Mouse (Mus musculus): ENCODE results near the gene Ank2. TPM values are rescaled to one million over a fixed set of nuclear protein-coding genes. Genes with fewer than 3 reads are reported as not detected.

Ank2 gene
- polyA plus RNA-seq, 1 experiment from 2014 or later = 37.3 TPM

DNA sequence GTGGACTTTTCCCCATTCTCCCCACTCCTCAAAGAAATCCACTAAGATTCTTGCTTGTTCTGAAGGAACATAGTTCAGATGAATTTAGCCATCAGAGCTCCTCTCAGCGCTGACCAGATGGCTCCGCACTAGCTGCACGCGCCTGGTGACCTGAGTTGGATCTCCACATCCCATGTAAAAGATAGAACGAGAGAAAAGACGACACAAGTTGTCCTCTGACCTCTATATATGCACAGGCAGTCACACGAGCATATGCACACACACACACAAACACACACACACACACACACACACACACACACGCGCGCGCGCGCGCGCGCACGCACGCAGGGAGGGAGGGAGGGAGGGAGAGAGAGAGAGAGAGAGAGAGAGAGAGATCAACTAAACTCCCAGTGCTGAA is 241.2 kb downstream of the Ank2 start:
- H3K27me3 ChIP-seq = no peaks in the 10 kb centered on the region
- H3K27ac ChIP-seq = peak overlapping the region; percentile 86
- peak overlapping the region; percentile 51 for H3K9ac ChIP-seq
- WGBS = under 1% methylated on average over 18 of the region's 18 CpGs
- peak overlapping the region; percentile 85 for H3K4me2 ChIP-seq
- no peaks in the 10 kb centered on the region for H3K9me3 ChIP-seq (replicated peaks)
- H3K36me3 ChIP-seq = no peaks in the 10 kb centered on the region
- peak; percentile 44; the same call in 1 of the 2 replicates for ATAC-seq (replicated peaks; ENCODE audit: insufficient number of reproducible peaks, insufficient read depth, low FRiP score, low read depth)
- peak overlapping the region; percentile 53 for H3K4me3 ChIP-seq
- H3K4me1 ChIP-seq (replicated peaks) = peaks cover 6% of the 10 kb centered on the region

DNA sequence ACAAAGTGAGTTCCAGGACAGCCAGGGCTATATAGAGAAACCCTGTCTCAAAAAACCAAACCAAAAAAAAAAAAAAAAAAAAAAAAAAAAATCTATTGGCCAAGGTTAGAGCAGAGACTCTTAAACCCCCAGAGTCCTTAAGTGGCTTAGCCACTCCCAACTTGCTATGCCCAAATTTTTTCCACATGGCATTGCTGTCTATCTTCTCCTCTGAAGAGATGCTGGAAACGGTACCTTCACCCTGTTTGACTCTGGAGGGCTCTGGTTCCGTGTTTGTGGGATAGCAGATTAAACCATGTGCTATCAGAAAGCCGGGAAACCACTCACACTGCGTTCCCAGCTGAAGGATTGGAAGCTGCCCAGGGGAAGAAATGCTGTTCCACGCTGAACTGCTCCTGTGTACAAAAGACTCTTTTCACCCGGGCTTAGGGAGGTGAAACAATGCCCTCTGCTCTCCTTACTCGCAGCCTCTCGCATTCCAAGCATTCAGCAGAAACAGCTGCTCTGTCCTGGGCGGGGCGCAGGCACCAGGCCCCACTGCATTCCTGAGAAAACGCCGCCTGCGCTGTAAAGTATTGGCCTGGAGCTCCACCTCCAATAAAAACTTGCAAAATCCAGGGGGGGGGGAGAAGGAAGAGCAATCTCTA is 241.7 kb downstream of the Ank2 start:
- Histone ChIP-seq H3K4me3 (peak overlapping the region; percentile 53), H3K9ac (peak overlapping the region; percentile 51), H3K36me3 (no peaks in the 10 kb centered on the region), H3K4me2 (peak overlapping the region; percentile 85), H3K27ac (peak overlapping the region; percentile 86), H3K27me3 (no peaks in the 10 kb centered on the region), H3K9me3 (replicated peaks) (no peaks in the 10 kb centered on the region), H3K4me1 (replicated peaks) (peaks cover 6% of the 10 kb centered on the region)
- WGBS = 0% methylated on average over 13 of the region's 13 CpGs
- ATAC-seq (replicated peaks; ENCODE audit: insufficient number of reproducible peaks, insufficient read depth, low FRiP score, low read depth) = peak; percentile 93

DNA sequence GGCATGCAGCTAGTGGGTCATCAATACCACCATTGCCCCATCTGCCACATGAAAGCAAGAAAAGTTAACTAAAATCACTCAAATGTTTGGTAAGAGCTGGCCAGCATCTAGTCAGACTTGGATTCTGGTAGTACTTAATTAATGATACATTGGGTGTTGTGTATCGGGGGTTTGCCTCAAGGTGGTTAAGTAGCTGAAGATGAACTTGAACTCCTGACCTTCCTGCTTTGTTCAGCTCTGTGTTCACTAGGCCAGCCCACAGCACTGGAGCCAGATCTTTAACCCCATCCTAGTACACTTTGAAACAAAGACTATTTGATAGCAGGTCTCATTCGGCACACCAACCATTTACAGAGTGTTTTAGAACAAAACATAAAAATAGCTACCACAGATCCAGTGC is 242.5 kb downstream of the Ank2 start:
- Histone ChIP-seq H3K4me3 (no peak overlapping the region), H3K4me1 (replicated peaks) (peaks cover 6% of the 10 kb centered on the region), H3K36me3 (no peaks in the 10 kb centered on the region), H3K9ac (no peak overlapping the region), H3K27me3 (no peaks in the 10 kb centered on the region), H3K9me3 (replicated peaks) (no peaks in the 10 kb centered on the region), H3K4me2 (no peak overlapping the region), H3K27ac (no peak overlapping the region)
- 75% methylated on average over 2 of the region's 2 CpGs for WGBS
- ATAC-seq (replicated peaks; ENCODE audit: insufficient number of reproducible peaks, insufficient read depth, low FRiP score, low read depth) = no peak

DNA sequence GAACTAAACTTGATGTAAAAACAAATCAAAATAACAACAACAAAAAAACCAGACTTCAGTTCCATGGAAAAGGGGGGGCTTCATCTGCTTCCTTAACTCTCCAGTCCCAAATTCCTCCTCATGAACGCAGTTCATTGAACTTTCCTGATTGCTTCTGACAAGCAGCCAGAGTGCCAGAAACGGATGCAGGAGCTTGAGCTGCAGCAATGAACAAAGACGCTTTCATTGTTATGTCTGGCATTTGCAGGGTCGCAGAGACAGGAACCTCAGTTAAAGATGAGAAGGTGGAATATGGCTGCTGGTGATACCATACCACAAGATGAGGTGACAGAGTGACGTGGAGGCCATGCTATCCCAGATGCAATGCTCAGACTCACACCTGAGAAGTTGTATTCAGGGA is 248.2 kb downstream of the Ank2 start:
- H3K9me3 ChIP-seq (replicated peaks) = no peaks in the 10 kb centered on the region
- no peak overlapping the region for H3K27ac ChIP-seq
- H3K9ac ChIP-seq = no peak overlapping the region
- H3K4me3 ChIP-seq = no peak overlapping the region
- WGBS = 42% methylated on average over 5 of the region's 5 CpGs
- H3K4me1 ChIP-seq (replicated peaks) = no peaks in the 10 kb centered on the region
- no peaks in the 10 kb centered on the region for H3K27me3 ChIP-seq
- ATAC-seq (replicated peaks; ENCODE audit: insufficient number of reproducible peaks, insufficient read depth, low FRiP score, low read depth) = no peak
- no peaks in the 10 kb centered on the region for H3K36me3 ChIP-seq
- H3K4me2 ChIP-seq = no peak overlapping the region

DNA sequence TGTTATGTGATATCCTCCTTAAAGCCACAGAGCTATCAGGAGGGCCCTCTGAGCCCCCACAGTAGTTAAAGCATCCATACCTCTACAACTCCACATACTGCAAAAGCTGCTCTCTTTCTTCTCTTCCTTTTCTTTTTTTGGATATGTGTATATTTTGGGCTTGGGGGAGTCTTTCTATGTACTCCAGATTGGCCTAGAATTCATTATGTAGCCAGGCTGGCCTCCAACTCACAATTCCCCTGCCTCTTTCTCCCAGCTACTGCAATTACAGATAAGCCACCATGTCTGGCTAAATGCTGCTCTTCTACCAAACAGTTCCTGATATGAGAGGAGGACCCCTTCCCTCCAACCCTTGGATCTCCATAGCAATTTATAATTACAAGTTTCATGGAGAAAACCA is 250.5 kb downstream of the Ank2 start:
- no peak overlapping the region for H3K27ac ChIP-seq
- no peak overlapping the region for H3K4me2 ChIP-seq
- ATAC-seq (replicated peaks; ENCODE audit: insufficient number of reproducible peaks, insufficient read depth, low FRiP score, low read depth) = no peak
- H3K27me3 ChIP-seq = no peaks in the 10 kb centered on the region
- H3K9me3 ChIP-seq (replicated peaks) = no peaks in the 10 kb centered on the region
- no peaks in the 10 kb centered on the region for H3K4me1 ChIP-seq (replicated peaks)
- no peak overlapping the region for H3K4me3 ChIP-seq
- H3K36me3 ChIP-seq = no peaks in the 10 kb centered on the region
- no peak overlapping the region for H3K9ac ChIP-seq

DNA sequence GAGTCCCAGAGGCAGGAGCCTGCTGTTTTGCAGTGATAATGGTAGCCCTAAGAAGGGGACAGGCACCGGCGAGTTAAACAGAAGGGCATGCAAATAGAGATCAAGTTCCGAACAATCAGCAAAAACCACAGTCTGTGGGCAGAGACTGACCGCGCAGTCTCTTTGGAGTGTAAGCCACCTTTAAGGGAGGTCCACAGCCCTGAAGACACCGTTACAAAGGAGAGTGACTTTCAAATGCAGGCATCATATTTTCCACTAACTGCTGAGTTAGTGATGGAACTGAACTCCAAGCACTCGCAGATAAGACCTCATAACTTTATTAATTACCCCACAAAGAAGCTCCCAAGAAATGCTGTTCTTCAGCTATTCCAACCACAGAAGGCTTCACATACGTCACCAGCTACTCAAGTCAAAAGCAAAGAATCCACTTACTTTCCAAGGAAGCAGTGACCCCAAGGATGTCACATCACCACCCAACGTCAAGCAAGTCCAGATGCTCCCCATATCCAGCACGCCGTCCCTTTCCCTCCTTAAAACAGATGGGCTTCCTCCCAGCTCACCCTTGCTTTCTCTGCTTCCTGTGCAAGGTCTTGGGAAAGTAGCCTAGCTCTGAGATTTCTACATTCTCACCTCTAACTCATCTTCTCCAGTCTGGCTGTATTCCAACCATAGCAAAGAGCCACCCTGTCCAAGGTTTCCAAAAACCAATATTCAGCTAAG is 252.0 kb downstream of the Ank2 start:
- WGBS = 61% methylated on average over 11 of the region's 11 CpGs
- Histone ChIP-seq H3K4me3 (no peak overlapping the region), H3K9me3 (replicated peaks) (no peaks in the 10 kb centered on the region), H3K36me3 (no peaks in the 10 kb centered on the region), H3K27me3 (no peaks in the 10 kb centered on the region), H3K27ac (no peak overlapping the region), H3K4me2 (no peak overlapping the region), H3K9ac (no peak overlapping the region), H3K4me1 (replicated peaks) (no peaks in the 10 kb centered on the region)
- no peak for ATAC-seq (replicated peaks; ENCODE audit: insufficient number of reproducible peaks, insufficient read depth, low FRiP score, low read depth)

DNA sequence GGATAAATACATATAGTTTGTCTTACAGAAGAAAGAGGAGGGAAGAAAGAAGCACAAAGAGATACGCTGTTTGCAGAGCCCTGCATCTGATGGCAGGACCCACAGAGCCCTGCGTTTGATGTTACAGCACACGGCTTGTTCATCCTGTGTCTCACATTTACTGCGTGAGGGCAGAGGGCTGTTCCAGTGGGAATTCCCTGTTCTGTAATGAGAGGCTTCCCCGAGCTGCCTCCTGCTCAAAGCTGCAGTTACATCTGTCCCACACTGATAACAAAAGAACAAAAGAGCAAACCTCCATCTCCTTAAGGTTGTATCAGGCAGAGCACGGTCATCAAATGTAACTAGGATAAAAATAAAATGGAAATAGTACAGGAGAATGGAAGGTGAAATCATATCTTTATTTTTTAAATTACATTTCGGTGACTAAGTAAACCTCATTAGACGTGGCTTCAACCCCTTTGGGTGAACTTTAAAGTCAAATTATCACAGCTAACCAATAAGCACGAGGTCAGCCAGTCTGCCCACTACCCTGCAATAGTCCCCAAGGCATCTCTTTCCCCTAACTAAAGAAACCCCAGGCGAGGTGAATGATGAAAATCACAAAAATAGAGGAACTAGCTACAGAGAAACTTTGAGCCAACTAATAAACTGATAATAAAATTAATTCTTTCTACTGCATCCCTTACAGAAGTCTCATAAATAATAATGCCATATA is 255.1 kb downstream of the Ank2 start:
- Histone ChIP-seq H3K4me1 (replicated peaks) (no peaks in the 10 kb centered on the region), H3K9ac (no peak overlapping the region), H3K4me3 (no peak overlapping the region), H3K4me2 (no peak overlapping the region), H3K27ac (no peak overlapping the region), H3K36me3 (no peaks in the 10 kb centered on the region), H3K27me3 (no peaks in the 10 kb centered on the region), H3K9me3 (replicated peaks) (no peaks in the 10 kb centered on the region)
- ATAC-seq (replicated peaks; ENCODE audit: insufficient number of reproducible peaks, insufficient read depth, low FRiP score, low read depth) = no peak
- 43% methylated on average over 10 of the region's 10 CpGs for WGBS

DNA sequence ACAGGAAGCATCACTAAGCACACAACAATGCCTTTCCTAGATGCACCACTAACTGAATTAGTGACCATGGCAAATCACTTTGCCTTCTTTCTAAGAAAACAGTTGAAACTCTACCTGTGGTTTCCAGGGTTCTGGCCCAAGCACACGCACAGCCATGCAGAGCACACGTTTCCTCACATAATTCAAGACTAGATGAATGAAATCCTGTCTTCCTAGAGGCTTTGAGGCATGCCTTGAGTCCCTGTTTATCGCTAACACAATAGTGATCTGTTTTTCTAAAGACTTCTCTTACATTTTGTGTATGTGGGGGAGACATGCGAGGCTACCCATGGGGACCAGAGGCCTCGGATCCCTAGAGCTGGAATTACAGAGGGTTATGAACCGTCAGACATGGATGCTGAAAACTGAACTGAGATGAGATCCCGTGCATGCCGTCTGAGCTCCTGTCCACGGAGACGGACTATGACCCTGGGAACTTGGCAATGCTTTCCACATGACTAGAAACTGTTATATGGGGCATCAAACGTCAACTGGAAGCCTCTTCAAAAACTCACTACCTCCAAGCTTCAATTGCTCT is 256.8 kb downstream of the Ank2 start:
- Histone ChIP-seq H3K27ac (no peak overlapping the region), H3K4me1 (replicated peaks) (no peaks in the 10 kb centered on the region), H3K36me3 (no peaks in the 10 kb centered on the region), H3K9ac (no peak overlapping the region), H3K9me3 (replicated peaks) (no peaks in the 10 kb centered on the region), H3K4me2 (no peak overlapping the region), H3K4me3 (no peak overlapping the region), H3K27me3 (no peaks in the 10 kb centered on the region)
- no peak for ATAC-seq (replicated peaks; ENCODE audit: insufficient number of reproducible peaks, insufficient read depth, low FRiP score, low read depth)
- 89% methylated on average over 11 of the region's 11 CpGs for WGBS

DNA sequence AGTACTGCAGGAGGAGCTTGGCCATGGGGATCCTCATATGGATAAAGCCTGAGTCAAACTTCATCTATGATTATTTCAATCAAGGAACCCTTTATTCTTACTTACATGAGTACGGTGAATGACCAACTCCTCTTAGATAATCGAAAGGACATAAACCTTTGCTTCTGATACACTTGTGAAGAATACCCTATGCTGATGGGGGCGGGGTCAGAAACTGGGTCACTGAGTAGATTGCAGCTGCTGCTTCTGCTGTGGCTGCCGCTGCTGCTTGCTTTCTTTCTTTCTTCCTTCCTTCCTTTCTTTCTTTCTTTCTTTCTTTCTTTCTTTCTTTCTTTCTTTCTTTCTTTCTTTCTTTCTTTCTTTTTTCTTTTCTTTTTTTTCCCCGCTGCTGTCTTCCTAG is 263.9 kb downstream of the Ank2 start:
- Histone ChIP-seq H3K4me3 (no peak overlapping the region), H3K4me1 (replicated peaks) (no peaks in the 10 kb centered on the region), H3K36me3 (no peaks in the 10 kb centered on the region), H3K4me2 (no peak overlapping the region), H3K27me3 (no peaks in the 10 kb centered on the region), H3K9ac (no peak overlapping the region), H3K9me3 (replicated peaks) (no peaks in the 10 kb centered on the region), H3K27ac (no peak overlapping the region)
- 83% methylated on average over 5 of the region's 5 CpGs for WGBS
- no peak for ATAC-seq (replicated peaks; ENCODE audit: insufficient number of reproducible peaks, insufficient read depth, low FRiP score, low read depth)

DNA sequence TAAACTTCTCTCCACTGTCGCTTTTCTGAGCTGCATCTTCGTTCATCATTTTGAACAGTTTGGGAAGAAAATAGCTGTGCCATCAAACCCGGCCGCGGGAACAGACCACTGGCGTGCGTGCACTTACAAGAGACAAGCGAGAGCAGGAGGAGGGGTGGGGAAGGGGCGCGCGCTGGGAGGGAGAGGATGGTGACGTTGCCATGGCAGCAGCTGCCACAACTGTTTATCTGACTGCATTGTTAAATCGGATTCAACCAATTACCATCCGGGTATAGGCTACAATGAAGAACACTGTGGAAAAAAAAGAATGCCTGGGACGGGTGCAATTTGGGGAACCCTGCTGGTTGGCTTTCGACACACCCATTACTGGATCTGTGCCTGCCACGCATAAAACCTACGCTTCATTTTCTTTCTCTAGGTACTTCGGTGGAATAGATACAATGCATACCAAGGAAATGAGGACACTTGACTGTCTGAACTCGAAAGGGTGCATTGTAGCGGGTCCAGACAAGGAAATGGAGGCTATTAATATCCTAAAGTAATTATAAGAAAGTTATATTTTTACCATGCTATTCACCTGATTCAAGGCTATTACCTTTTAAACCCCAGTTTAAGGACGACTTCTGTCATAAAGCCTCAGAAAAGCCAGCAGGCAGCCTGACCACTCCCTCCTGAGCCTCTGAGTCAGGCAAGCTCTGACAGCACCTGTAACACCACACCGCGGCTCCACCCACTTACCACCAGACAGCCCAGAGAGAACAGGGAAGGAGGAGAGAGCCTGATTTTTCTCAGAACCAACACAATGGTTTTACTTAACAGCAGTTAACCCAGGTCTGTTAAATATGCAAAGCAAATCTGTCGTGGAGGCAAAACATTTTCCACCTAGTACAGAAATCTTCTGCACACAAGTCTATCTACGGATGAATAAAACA is 273.1 kb downstream of the Ank2 start:
- Histone ChIP-seq H3K27ac (no peak overlapping the region), H3K9me3 (replicated peaks) (no peaks in the 10 kb centered on the region), H3K4me1 (replicated peaks) (peaks cover 11% of the 10 kb centered on the region), H3K4me3 (peak overlapping the region; percentile 40), H3K36me3 (no peaks in the 10 kb centered on the region), H3K27me3 (no peaks in the 10 kb centered on the region), H3K4me2 (peak overlapping the region; percentile 73), H3K9ac (no peak overlapping the region)
- WGBS = 5% methylated on average over 26 of the region's 26 CpGs
- ATAC-seq (replicated peaks; ENCODE audit: insufficient number of reproducible peaks, insufficient read depth, low FRiP score, low read depth) = no peak; the same call in 1 of the 2 replicates

Data from heart, embryonic 15.5 days (tissue).